Mouse (Mus musculus) cerebellum, adult 9-11 months (tissue): ENCODE data around the gene Lats2.

Source experiments
- DNase-seq: peaks from one replicate; pipeline ENCODE4 v3.0.0; 2022

Gene Lats2

GRCm38 (mm10) chr14:57736141-57736540, 22.0 kb downstream of the Lats2 start:
- DNase-seq: no peak

GRCm38 (mm10) chr14:57732668-57733293, 25.4 kb downstream of the Lats2 start:
- no peak for DNase-seq

- DNase-seq: no peak
Measured at GRCm38 (mm10) chr14:57730527-57730926, 27.7 kb downstream of the Lats2 start.

- DNase-seq: no peak
Measured at GRCm38 (mm10) chr14:57729975-57730499, 28.2 kb downstream of the Lats2 start.

GRCm38 (mm10) chr14:57729364-57729763, 28.8 kb downstream of the Lats2 start:
- DNase-seq: no peak

GRCm38 (mm10) chr14:57726172-57726571, 32.0 kb downstream of the Lats2 start:
- DNase-seq: no peak

- DNase-seq: no peak
Measured at GRCm38 (mm10) chr14:57724473-57724872, 33.7 kb downstream of the Lats2 start.

GRCm38 (mm10) chr14:57718245-57718644, 39.9 kb downstream of the Lats2 start:
- DNase-seq: no peak

GRCm38 (mm10) chr14:57716601-57717245, 41.5 kb downstream of the Lats2 start:
- DNase-seq: peak; percentile 26

GRCm38 (mm10) chr14:57712884-57713283, 45.3 kb downstream of the Lats2 start:
- DNase-seq: no peak

GRCm38 (mm10) chr14:57711059-57711458, 47.1 kb downstream of the Lats2 start:
- no peak for DNase-seq

GRCm38 (mm10) chr14:57709171-57709570, 49.0 kb downstream of the Lats2 start:
- no peak for DNase-seq

- no peak for DNase-seq
Measured at GRCm38 (mm10) chr14:57708580-57708979, 49.6 kb downstream of the Lats2 start.

- peak; percentile 30 for DNase-seq
Measured at GRCm38 (mm10) chr14:57707100-57707893, 50.9 kb downstream of the Lats2 start.

- DNase-seq: no peak
Measured at GRCm38 (mm10) chr14:57706760-57707099, 51.5 kb downstream of the Lats2 start.

- DNase-seq: no peak
Measured at GRCm38 (mm10) chr14:57705759-57706158, 52.4 kb downstream of the Lats2 start.

GRCm38 (mm10) chr14:57705075-57705474, 53.1 kb downstream of the Lats2 start:
- no peak for DNase-seq

- DNase-seq: no peak
Measured at GRCm38 (mm10) chr14:57701915-57702477, 56.2 kb downstream of the Lats2 start.

- no peak for DNase-seq
Measured at GRCm38 (mm10) chr14:57699461-57699970, 58.7 kb downstream of the Lats2 start.

- no peak for DNase-seq
Measured at GRCm38 (mm10) chr14:57699016-57699415, 59.2 kb downstream of the Lats2 start.

GRCm38 (mm10) chr14:57696066-57696465, 62.1 kb downstream of the Lats2 start:
- DNase-seq: no peak

GRCm38 (mm10) chr14:57695550-57695949, 62.6 kb downstream of the Lats2 start:
- no peak for DNase-seq

GRCm38 (mm10) chr14:57694246-57694645, 63.9 kb downstream of the Lats2 start:
- no peak for DNase-seq
